In the genomic region with DNA sequence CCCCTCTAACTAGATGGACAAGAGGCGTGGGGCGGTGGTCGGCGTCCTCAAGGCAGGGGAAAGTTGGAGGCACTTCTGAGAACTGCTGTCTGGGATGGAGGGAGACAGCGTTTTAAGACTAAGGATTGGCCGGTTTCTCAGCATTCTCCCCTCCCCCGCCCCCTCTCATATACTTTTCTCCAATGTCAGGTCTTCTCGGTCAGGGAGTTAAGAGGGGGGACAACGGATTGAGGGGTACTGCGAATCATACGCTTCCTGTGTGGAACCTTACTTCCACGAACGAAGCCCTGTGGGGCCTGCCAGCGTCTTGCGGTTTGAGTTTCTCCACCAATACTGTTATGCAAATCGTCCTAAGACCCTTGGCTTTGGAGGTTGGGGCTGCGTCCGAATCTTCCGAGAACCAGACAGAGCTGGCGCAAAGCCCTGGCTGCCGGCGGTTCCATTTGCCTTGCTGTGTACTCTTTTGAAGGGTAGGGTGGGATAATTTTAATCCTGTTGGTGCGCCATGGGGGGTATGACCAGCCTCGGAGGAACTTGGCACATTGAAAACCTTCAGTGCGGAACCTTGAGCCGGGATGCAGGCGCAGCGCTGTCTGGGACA, we compare ENCODE assay signal across 7 mouse cellular contexts. TPM values are rescaled to one million over a fixed set of nuclear protein-coding genes. Genes with fewer than 3 reads are reported as not detected.
DNase-seq lines count a peak whose midpoint lies in the region; ATAC-seq and TF ChIP-seq lines count a peak whose summit lies in the region.

No protein-coding gene starts in this region.

- no peak for TF ChIP-seq CTCF in forebrain, postnatal 0 days (IDR thresholded peaks at IDR 0.05; ENCODE audit: low read depth)
- no peak for TF ChIP-seq CTCF in midbrain, postnatal 0 days (IDR thresholded peaks at IDR 0.05)

- DNase-seq in ES-E14 (ENCODE audit: low read depth, low spot score), result peak; percentile 85
- peak; percentile 25 to 37 for DNase-seq in adrenal gland, postnatal 36 days
- DNase-seq in forebrain, postnatal 0 days, result peak; percentile 9
- DNase-seq in liver, embryonic 11.5 days (ENCODE audit: low spot score), result peak; percentile 54
- DNase-seq in midbrain, postnatal 0 days (ENCODE audit: low spot score), result peak; percentile 17
- peak; percentile 29 to 33 for DNase-seq in thymus, postnatal 36 days

- ATAC-seq in forebrain, postnatal 0 days, result peak; percentile 12
- peak; percentile 31; the same call in 1 of the 2 replicates for ATAC-seq in hindbrain, embryonic 15.5 days (ENCODE audit: low FRiP score, low read depth)
- ATAC-seq in liver, embryonic 11.5 days (replicated peaks; ENCODE audit: low FRiP score), result no peak
- ATAC-seq in midbrain, postnatal 0 days (ENCODE audit: low FRiP score), result no peak

- H3K4me3 ChIP-seq in ES-E14 (ENCODE audit: insufficient read depth in 1 of 2, low read depth in 1 of 2, low read length in 2 of 2, poor library complexity in 1 of 2, severe bottlenecking in 1 of 2), result peak overlapping the region; percentile 88 to 99
- peak overlapping the region; percentile 46 for H3K4me3 ChIP-seq in forebrain, postnatal 0 days (ENCODE audit: low read depth, low read length)
- H3K4me3 ChIP-seq in hindbrain, embryonic 15.5 days, result peak overlapping the region; percentile 65
- H3K4me3 ChIP-seq in liver, embryonic 11.5 days (ENCODE audit: low read depth, low read length), result peak overlapping the region; percentile 61
- peak overlapping the region; percentile 58 for H3K4me3 ChIP-seq in midbrain, postnatal 0 days (ENCODE audit: low read depth, low read length)

- in situ Hi-C loops in ES-E14 (cut with MboI; ENCODE audit: low sequenced_read_pairs in 2 of 2, unreplicated experiment in 2 of 2), result no loop called here

- whole genome bisulfite sequencing in forebrain, postnatal 0 days, result 2% methylated on average over 28 of the region's 28 CpGs
- under 1% methylated on average over 28 of the region's 28 CpGs for WGBS in hindbrain, embryonic 15.5 days
- under 1% methylated on average over 28 of the region's 28 CpGs for WGBS in liver, embryonic 11.5 days
- WGBS in midbrain, postnatal 0 days, result under 1% methylated on average over 28 of the region's 28 CpGs

- peak overlapping the region; percentile 99 for H3K4me2 ChIP-seq in forebrain, postnatal 0 days (ENCODE audit: low read depth)
- H3K4me2 ChIP-seq in hindbrain, embryonic 15.5 days, result peak overlapping the region; percentile 100
- peak overlapping the region; percentile 100 for H3K4me2 ChIP-seq in liver, embryonic 11.5 days
- peak overlapping the region; percentile 100 for H3K4me2 ChIP-seq in midbrain, postnatal 0 days (ENCODE audit: low read depth, low read length, poor library complexity, severe bottlenecking)

- no peaks in the 10 kb centered on the region for H3K9me3 ChIP-seq in ES-E14 (ENCODE audit: control insufficient read depth, insufficient read depth, low read depth, low read length)
- H3K9me3 ChIP-seq in forebrain, postnatal 0 days (ENCODE audit: low read length), result no peaks in the 10 kb centered on the region
- no peaks in the 10 kb centered on the region for H3K9me3 ChIP-seq in hindbrain, embryonic 15.5 days
- H3K9me3 ChIP-seq in liver, embryonic 11.5 days (ENCODE audit: control insufficient read depth, low read length), result no peaks in the 10 kb centered on the region
- H3K9me3 ChIP-seq in midbrain, postnatal 0 days (ENCODE audit: low read length), result no peaks in the 10 kb centered on the region

- peaks cover 29% of the 10 kb centered on the region for H3K27me3 ChIP-seq in forebrain, postnatal 0 days (ENCODE audit: insufficient read depth, low read length)
- H3K27me3 ChIP-seq in hindbrain, embryonic 15.5 days, result peaks cover 21% of the 10 kb centered on the region
- H3K27me3 ChIP-seq in liver, embryonic 11.5 days (replicated peaks; ENCODE audit: control insufficient read depth, insufficient read depth, low read length), result peaks cover 27% of the 10 kb centered on the region
- peaks cover 5% of the 10 kb centered on the region; the same call in 1 of the 2 replicates for H3K27me3 ChIP-seq in midbrain, postnatal 0 days (ENCODE audit: insufficient read depth, low read length)

- H3K4me1 ChIP-seq in ES-E14 (ENCODE audit: control insufficient read depth in 2 of 2, insufficient read depth in 2 of 2, low read length in 2 of 2, poor library complexity in 1 of 2), result peaks cover 0 to 8% of the 10 kb centered on the region in 2 experiments; a peak in 2 of 4 replicates
- H3K4me1 ChIP-seq in forebrain, postnatal 0 days (ENCODE audit: insufficient read depth), result peaks cover 13% of the 10 kb centered on the region; the same call in 1 of the 2 replicates
- peaks cover 18% of the 10 kb centered on the region for H3K4me1 ChIP-seq in hindbrain, embryonic 15.5 days (replicated peaks)
- H3K4me1 ChIP-seq in liver, embryonic 11.5 days (replicated peaks; ENCODE audit: control insufficient read depth, insufficient read depth, low read length), result peaks cover 8% of the 10 kb centered on the region
- H3K4me1 ChIP-seq in midbrain, postnatal 0 days (ENCODE audit: insufficient read depth, low read length), result 0 out of 2 replicates have a peak, but pooled peaks cover 3% of the 10 kb centered on the region

- H3K27ac ChIP-seq in ES-E14 (ENCODE audit: insufficient read depth, low read depth, low read length, poor library complexity, severe bottlenecking), result peak overlapping the region; percentile 60
- H3K27ac ChIP-seq in forebrain, postnatal 0 days (ENCODE audit: low read depth, low read length), result no peak overlapping the region
- no peak overlapping the region for H3K27ac ChIP-seq in hindbrain, embryonic 15.5 days (replicated peaks)
- no peak overlapping the region for H3K27ac ChIP-seq in liver, embryonic 11.5 days (ENCODE audit: low read depth, low read length)
- no peak overlapping the region for H3K27ac ChIP-seq in midbrain, postnatal 0 days (ENCODE audit: low read depth, low read length)

- peak overlapping the region; percentile 69 for H3K9ac ChIP-seq in ES-E14 (ENCODE audit: insufficient read depth, low read depth, low read length, poor library complexity, severe bottlenecking)
- no peak overlapping the region for H3K9ac ChIP-seq in forebrain, postnatal 0 days
- H3K9ac ChIP-seq in hindbrain, embryonic 15.5 days, result no peak overlapping the region
- 0 out of 2 replicates have a peak overlapping the region, but pooled peaks have one; percentile 37 for H3K9ac ChIP-seq in liver, embryonic 11.5 days (ENCODE audit: low read depth, low read length)
- H3K9ac ChIP-seq in midbrain, postnatal 0 days (replicated peaks; ENCODE audit: low read length, poor library complexity, severe bottlenecking), result no peak overlapping the region

- H3K36me3 ChIP-seq in ES-E14 (ENCODE audit: control insufficient read depth, insufficient read depth, low read length, poor library complexity, severe bottlenecking), result no peaks in the 10 kb centered on the region
- no peaks in the 10 kb centered on the region for H3K36me3 ChIP-seq in forebrain, postnatal 0 days (ENCODE audit: insufficient read depth)
- no peaks in the 10 kb centered on the region for H3K36me3 ChIP-seq in hindbrain, embryonic 15.5 days
- no peaks in the 10 kb centered on the region for H3K36me3 ChIP-seq in liver, embryonic 11.5 days (ENCODE audit: control insufficient read depth, insufficient read depth, low read length)
- H3K36me3 ChIP-seq in midbrain, postnatal 0 days (ENCODE audit: insufficient read depth, low read length), result no peaks in the 10 kb centered on the region

TF ChIP-seq in ES-E14, 5 proteins besides CTCF, POLR2A, EP300 and RAD21:
- TF ChIP-seq CHD2 (IDR thresholded peaks at IDR 0.05; ENCODE audit: low read depth, low read length), result no peak
- no peak for TF ChIP-seq ZNF384 (IDR thresholded peaks at IDR 0.05; ENCODE audit: low read depth, low read length)
- no peak for TF ChIP-seq HCFC1 (IDR thresholded peaks at IDR 0.05; ENCODE audit: borderline replicate concordance, insufficient read depth, low read length)
- no peak for TF ChIP-seq ZC3H11A (IDR thresholded peaks at IDR 0.05; ENCODE audit: borderline replicate concordance, low read depth, low read length)
- no peak for TF ChIP-seq MAFK (IDR thresholded peaks at IDR 0.05; ENCODE audit: insufficient read depth, low read depth, low read length)

RNA-seq across cellular contexts. Expression of gene Aff1, which starts 1.0 kb away (rescaled TPM):
- 21.2 and 26.0 TPM in 2 replicates for total RNA-seq in ES-E14 (2012; rRNA removed)
- 10 to 100 TPM; 40.8 to 44.1 TPM for total RNA-seq in adrenal gland, postnatal 36 days (2021)
- total RNA-seq in forebrain, postnatal 0 days (2014; rRNA removed), result 2.4 and 4.0 TPM in 2 replicates
- 0.88 and 1.0 TPM in 2 replicates for polyA plus RNA-seq in forebrain, postnatal 0 days (2015; fragmentation: Nextera tagmentation; extraction: Ambion mirVana)
- 2.5 and 2.6 TPM in 2 replicates for polyA plus RNA-seq in hindbrain, embryonic 15.5 days (2015; fragmentation: Nextera tagmentation; extraction: Ambion mirVana)
- polyA plus RNA-seq in liver, embryonic 11.5 days (2014; fragmentation: Nextera tagmentation; extraction: Ambion mirVana), result 19.3 and 19.7 TPM in 2 replicates
- 5.7 and 6.4 TPM in 2 replicates for total RNA-seq in midbrain, postnatal 0 days (2014; rRNA removed)
- polyA plus RNA-seq in midbrain, postnatal 0 days (2015; fragmentation: Nextera tagmentation; extraction: Ambion mirVana), result 0.82 and 1.6 TPM in 2 replicates

RNA-seq across cellular contexts. Expression of gene 1700016H13Rik, which starts 37.3 kb away (rescaled TPM):
- total RNA-seq in ES-E14 (2012; rRNA removed), result 0.18 and 0.21 TPM in 2 replicates
- not detected for total RNA-seq in adrenal gland, postnatal 36 days (2021)
- 0.33 and 1.0 TPM in 2 replicates for total RNA-seq in forebrain, postnatal 0 days (2014; rRNA removed)
- 0.24 and 0.38 TPM in 2 replicates for polyA plus RNA-seq in forebrain, postnatal 0 days (2015; fragmentation: Nextera tagmentation; extraction: Ambion mirVana)
- polyA plus RNA-seq in hindbrain, embryonic 15.5 days (2015; fragmentation: Nextera tagmentation; extraction: Ambion mirVana), result 0.13 and 0.21 TPM in 2 replicates
- polyA plus RNA-seq in liver, embryonic 11.5 days (2014; fragmentation: Nextera tagmentation; extraction: Ambion mirVana), result 0.15 TPM in 1 of 2 replicates, not detected in the other
- total RNA-seq in midbrain, postnatal 0 days (2014; rRNA removed), result 0.61 TPM in 1 of 2 replicates, not detected in the other
- polyA plus RNA-seq in midbrain, postnatal 0 days (2015; fragmentation: Nextera tagmentation; extraction: Ambion mirVana), result 0.25 and 0.30 TPM in 2 replicates

Comparison
In these comparisons a context has a peak if more than half of its experiments do, and no peak if none do; other contexts are left out.
1. DNase-seq: peak in every context shown above with its lines; median percentile 85 in ES-E14; 54 in liver, embryonic 11.5 days; 31 in adrenal gland, postnatal 36 days; 31 in thymus, postnatal 36 days; 17 in midbrain, postnatal 0 days; 9 in forebrain, postnatal 0 days.
2. H3K9ac ChIP-seq: peak in ES-E14 (single experiment) and liver, embryonic 11.5 days (single experiment); none in forebrain, postnatal 0 days (single experiment), hindbrain, embryonic 15.5 days (single experiment) and midbrain, postnatal 0 days (single experiment).
3. ATAC-seq: peak in forebrain, postnatal 0 days (single experiment) and hindbrain, embryonic 15.5 days (single experiment); none in liver, embryonic 11.5 days (single experiment) and midbrain, postnatal 0 days (single experiment).
4. Peak in every context shown above with its lines, with median percentiles within 50 percentile points of each other: H3K4me3 ChIP-seq and H3K4me2 ChIP-seq.